Mouse (Mus musculus) adipocyte (in vitro differentiated cells): ENCODE results near the gene Svs5.
A peak's percentile ranks its signal among the peaks of the same experiment; 100 is the strongest.
"Not testable (repeated sequence)": the region's sequence is repeated elsewhere in the genome, so short reads cannot be mapped to it uniquely, and the experiment has no call there.

Source experiments
- DNase-seq: peaks from one replicate; pipeline ENCODE4 v3.0.0-alpha.2; 2016; ENCODE audit warnings: low spot score

Gene Svs5

GRCm38 (mm10) chr2:164332440-164332839 is at the start of gene Svs5:
Gene Svs5, plus strand, starts transcription at chr2:164332740.
- DNase-seq: not testable (repeated sequence)

GRCm38 (mm10) chr2:164288968-164289367 is 43.6 kb upstream of the Svs5 start, which contains the start of gene Svs3a:
Gene Svs3a, plus strand, starts transcription at chr2:164289268.
- not testable (repeated sequence) for DNase-seq

GRCm38 (mm10) chr2:164312599-164312998 is 19.9 kb upstream of the Svs5 start:
- DNase-seq: no peak

GRCm38 (mm10) chr2:164315460-164315859 is 17.1 kb upstream of the Svs5 start:
- DNase-seq: not testable (repeated sequence)

- DNase-seq: not testable (repeated sequence)
These were observed 16.1 kb upstream of the Svs5 start, which contains the start of gene Svs6 for GRCm38 (mm10) chr2:164316451-164316850. Gene Svs6, plus strand, starts transcription at chr2:164316751.

GRCm38 (mm10) chr2:164320983-164321382 is 11.6 kb upstream of the Svs5 start:
- no peak for DNase-seq

- DNase-seq: not testable (repeated sequence)
These were observed 11.2 kb downstream of the Svs5 start for GRCm38 (mm10) chr2:164343732-164344131.

- not testable (repeated sequence) for DNase-seq
These were observed 15.2 kb downstream of the Svs5 start for GRCm38 (mm10) chr2:164347697-164348096.

- DNase-seq: no peak
These were observed 16.4 kb downstream of the Svs5 start for GRCm38 (mm10) chr2:164348980-164349379.

GRCm38 (mm10) chr2:164352697-164353096 is 20.2 kb downstream of the Svs5 start:
- no peak for DNase-seq

GRCm38 (mm10) chr2:164353356-164353755 is 20.8 kb downstream of the Svs5 start:
- no peak for DNase-seq

- peak; percentile 60 for DNase-seq
These were observed 23.8 kb downstream of the Svs5 start for GRCm38 (mm10) chr2:164356177-164356967.

GRCm38 (mm10) chr2:164358373-164358772 is 25.8 kb downstream of the Svs5 start:
- DNase-seq: no peak

GRCm38 (mm10) chr2:164359031-164359430 is 26.5 kb downstream of the Svs5 start:
- DNase-seq: no peak

- DNase-seq: no peak
These were observed 27.1 kb downstream of the Svs5 start for GRCm38 (mm10) chr2:164359668-164360067.

- no peak for DNase-seq
These were observed 28.6 kb downstream of the Svs5 start for GRCm38 (mm10) chr2:164360974-164361657.

- no peak for DNase-seq
These were observed 34.4 kb downstream of the Svs5 start for GRCm38 (mm10) chr2:164366947-164367346.

- DNase-seq: no peak
These were observed 36.1 kb downstream of the Svs5 start for GRCm38 (mm10) chr2:164368620-164369105.

GRCm38 (mm10) chr2:164371371-164371770 is 38.8 kb downstream of the Svs5 start:
- DNase-seq: no peak

GRCm38 (mm10) chr2:164372408-164373053 is 40.0 kb downstream of the Svs5 start:
- peak; percentile 45 for DNase-seq

GRCm38 (mm10) chr2:164373187-164373586 is 40.6 kb downstream of the Svs5 start:
- peak; percentile 50 for DNase-seq
